Mouse (Mus musculus): Measurements from ENCODE around the gene Wdfy1. TPM values are rescaled to one million over a fixed set of nuclear protein-coding genes. Genes with fewer than 3 reads are reported as not detected.

The Wdfy1 gene
- polyA plus RNA-seq, 1 experiment, result 400 TPM

- H3K27me3 ChIP-seq (ENCODE audit: control insufficient read depth, insufficient read depth, low read length), result no peaks in the 10 kb centered on the region
- TF ChIP-seq POLR2A (IDR thresholded peaks at IDR 0.05; ENCODE audit: control insufficient read depth, low read depth, low read length) (no peak), CTCF (IDR thresholded peaks at IDR 0.05; ENCODE audit: control insufficient read depth, insufficient read depth, insufficient replicate concordance, low read depth, low read length) (no peak)
- no peak within 1 kb of the TSS for H3K27ac ChIP-seq (ENCODE audit: control insufficient read depth, insufficient read depth, low read depth, low read length)
Measured at GRCm38 (mm10) chr1:79671543-79672337, 104.2 kb downstream of the Wdfy1 start, which contains the start of gene Ap1s3. Ap1s3 (minus strand) TSS chr1:79671972.

GRCm38 (mm10) chr1:79671196-79671542, 104.8 kb downstream of the Wdfy1 start:
- Histone ChIP-seq H3K4me1 (ENCODE audit: control insufficient read depth, insufficient read depth, low read length) (peaks cover 4% of the 10 kb centered on the region), H3K27ac (ENCODE audit: control insufficient read depth, insufficient read depth, low read depth, low read length) (no peak overlapping the region), H3K27me3 (ENCODE audit: control insufficient read depth, insufficient read depth, low read length) (no peaks in the 10 kb centered on the region), H3K36me3 (ENCODE audit: control insufficient read depth, insufficient read depth, low read length) (no peaks in the 10 kb centered on the region), H3K4me3 (ENCODE audit: control insufficient read depth, low read depth, low read length) (peak overlapping the region; percentile 45)
- no peak for TF ChIP-seq POLR2A (IDR thresholded peaks at IDR 0.05; ENCODE audit: control insufficient read depth, low read depth, low read length)
- no peak for TF ChIP-seq CTCF (IDR thresholded peaks at IDR 0.05; ENCODE audit: control insufficient read depth, insufficient read depth, insufficient replicate concordance, low read depth, low read length)

More at GRCm38 (mm10) chr1:79671543-79672337, 104.2 kb downstream of the Wdfy1 start, which contains the start of gene Ap1s3:
- H3K4me3 ChIP-seq (ENCODE audit: control insufficient read depth, low read depth, low read length), result peak within 1 kb of the TSS; percentile 45
- peaks cover 4% of the 10 kb centered on the region for H3K4me1 ChIP-seq (ENCODE audit: control insufficient read depth, insufficient read depth, low read length)
- no peaks in the 10 kb centered on the region for H3K36me3 ChIP-seq (ENCODE audit: control insufficient read depth, insufficient read depth, low read length)

- H3K27me3 ChIP-seq (ENCODE audit: control insufficient read depth, insufficient read depth, low read length), result no peaks in the 10 kb centered on the region
- H3K27ac ChIP-seq (ENCODE audit: control insufficient read depth, insufficient read depth, low read depth, low read length), result no peak overlapping the region
- TF ChIP-seq POLR2A (IDR thresholded peaks at IDR 0.05; ENCODE audit: control insufficient read depth, low read depth, low read length) (no peak), CTCF (IDR thresholded peaks at IDR 0.05; ENCODE audit: control insufficient read depth, insufficient read depth, insufficient replicate concordance, low read depth, low read length) (no peak)
- no peak overlapping the region for H3K4me3 ChIP-seq (ENCODE audit: control insufficient read depth, low read depth, low read length)
- H3K4me1 ChIP-seq (ENCODE audit: control insufficient read depth, insufficient read depth, low read length), result peaks cover 4% of the 10 kb centered on the region
- no peaks in the 10 kb centered on the region for H3K36me3 ChIP-seq (ENCODE audit: control insufficient read depth, insufficient read depth, low read length)
Measured at GRCm38 (mm10) chr1:79669419-79669974, 106.4 kb downstream of the Wdfy1 start.

- no peak overlapping the region for H3K27ac ChIP-seq (ENCODE audit: control insufficient read depth, insufficient read depth, low read depth, low read length)
- H3K36me3 ChIP-seq (ENCODE audit: control insufficient read depth, insufficient read depth, low read length), result no peaks in the 10 kb centered on the region
- no peak for TF ChIP-seq POLR2A (IDR thresholded peaks at IDR 0.05; ENCODE audit: control insufficient read depth, low read depth, low read length)
- no peak for TF ChIP-seq CTCF (IDR thresholded peaks at IDR 0.05; ENCODE audit: control insufficient read depth, insufficient read depth, insufficient replicate concordance, low read depth, low read length)
- H3K27me3 ChIP-seq (ENCODE audit: control insufficient read depth, insufficient read depth, low read length), result no peaks in the 10 kb centered on the region
- no peak overlapping the region for H3K4me3 ChIP-seq (ENCODE audit: control insufficient read depth, low read depth, low read length)
- H3K4me1 ChIP-seq (ENCODE audit: control insufficient read depth, insufficient read depth, low read length), result no peaks in the 10 kb centered on the region
Measured at GRCm38 (mm10) chr1:79664911-79665310, 111.0 kb downstream of the Wdfy1 start.

- Histone ChIP-seq H3K27me3 (ENCODE audit: control insufficient read depth, insufficient read depth, low read length) (no peaks in the 10 kb centered on the region), H3K27ac (ENCODE audit: control insufficient read depth, insufficient read depth, low read depth, low read length) (no peak overlapping the region), H3K4me3 (ENCODE audit: control insufficient read depth, low read depth, low read length) (no peak overlapping the region), H3K4me1 (ENCODE audit: control insufficient read depth, insufficient read depth, low read length) (no peaks in the 10 kb centered on the region), H3K36me3 (ENCODE audit: control insufficient read depth, insufficient read depth, low read length) (no peaks in the 10 kb centered on the region)
- no peak for TF ChIP-seq CTCF (IDR thresholded peaks at IDR 0.05; ENCODE audit: control insufficient read depth, insufficient read depth, insufficient replicate concordance, low read depth, low read length)
- no peak for TF ChIP-seq POLR2A (IDR thresholded peaks at IDR 0.05; ENCODE audit: control insufficient read depth, low read depth, low read length)
Measured at GRCm38 (mm10) chr1:79659598-79659997, 116.3 kb downstream of the Wdfy1 start.

GRCm38 (mm10) chr1:79657411-79657810, 118.5 kb downstream of the Wdfy1 start:
- no peaks in the 10 kb centered on the region for H3K4me1 ChIP-seq (ENCODE audit: control insufficient read depth, insufficient read depth, low read length)
- H3K4me3 ChIP-seq (ENCODE audit: control insufficient read depth, low read depth, low read length), result no peak overlapping the region
- no peaks in the 10 kb centered on the region for H3K36me3 ChIP-seq (ENCODE audit: control insufficient read depth, insufficient read depth, low read length)
- H3K27ac ChIP-seq (ENCODE audit: control insufficient read depth, insufficient read depth, low read depth, low read length), result no peak overlapping the region
- no peaks in the 10 kb centered on the region for H3K27me3 ChIP-seq (ENCODE audit: control insufficient read depth, insufficient read depth, low read length)
- TF ChIP-seq POLR2A (IDR thresholded peaks at IDR 0.05; ENCODE audit: control insufficient read depth, low read depth, low read length) (no peak), CTCF (IDR thresholded peaks at IDR 0.05; ENCODE audit: control insufficient read depth, insufficient read depth, insufficient replicate concordance, low read depth, low read length) (no peak)

- Histone ChIP-seq H3K4me3 (ENCODE audit: control insufficient read depth, low read depth, low read length) (no peak overlapping the region), H3K27me3 (ENCODE audit: control insufficient read depth, insufficient read depth, low read length) (no peaks in the 10 kb centered on the region), H3K27ac (ENCODE audit: control insufficient read depth, insufficient read depth, low read depth, low read length) (no peak overlapping the region), H3K4me1 (ENCODE audit: control insufficient read depth, insufficient read depth, low read length) (no peaks in the 10 kb centered on the region), H3K36me3 (ENCODE audit: control insufficient read depth, insufficient read depth, low read length) (no peaks in the 10 kb centered on the region)
- no peak for TF ChIP-seq CTCF (IDR thresholded peaks at IDR 0.05; ENCODE audit: control insufficient read depth, insufficient read depth, insufficient replicate concordance, low read depth, low read length)
- TF ChIP-seq POLR2A (IDR thresholded peaks at IDR 0.05; ENCODE audit: control insufficient read depth, low read depth, low read length), result no peak
Measured at GRCm38 (mm10) chr1:79655819-79656555, 120.0 kb downstream of the Wdfy1 start.
